Mouse (Mus musculus): ENCODE results near the gene Zfp488.
A peak's percentile ranks its signal among the peaks of the same experiment; 100 is the strongest.

The Zfp488 gene

DNA sequence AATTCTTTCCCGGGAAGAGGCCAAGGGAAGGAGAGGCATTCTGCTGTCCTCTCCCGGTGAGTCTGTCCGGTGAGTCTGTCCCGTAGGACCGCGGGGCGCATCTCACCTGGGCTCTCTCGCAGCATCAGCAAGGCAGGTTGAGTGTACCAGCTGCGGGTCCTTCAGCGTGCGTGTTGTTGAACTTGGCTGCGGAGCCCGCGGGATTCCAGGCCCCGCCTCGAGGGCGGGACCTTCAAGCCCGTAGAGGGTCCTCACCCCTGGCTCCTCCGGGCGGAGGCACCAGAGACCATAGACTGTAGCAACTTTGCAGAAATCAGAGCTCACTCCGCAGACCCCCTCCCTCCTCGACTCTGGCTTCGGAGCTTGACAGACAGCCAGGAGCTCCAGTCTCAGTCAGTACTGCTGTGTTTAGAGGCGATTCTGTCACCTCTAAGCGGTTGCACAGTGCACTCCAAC, at the start of gene Zfp488:
Zfp488 (minus strand) TSS at position 161 of the 456 bp plus-strand sequence.
- peaks cover 32% of the 10 kb centered on the region for H3K27me3 ChIP-seq (ENCODE audit: insufficient read depth, low read length)
- TF ChIP-seq POU5F1 (IDR thresholded peaks at IDR 0.05; ENCODE audit: borderline replicate concordance, low read length) (no peak), NANOG (IDR thresholded peaks at IDR 0.05; ENCODE audit: borderline replicate concordance, low read length) (no peak), CTCF (conservative IDR thresholded peaks at IDR 0.05; ENCODE audit: low read length) (no peak)
- H3K36me3 ChIP-seq (ENCODE audit: insufficient read depth, low read length), result no peaks in the 10 kb centered on the region
- H3K9me3 ChIP-seq (ENCODE audit: low read length), result peaks cover 3% of the 10 kb centered on the region; the same call in 1 of the 2 replicates
- peak within 1 kb of the TSS; percentile 57 for H3K4me3 ChIP-seq (replicated peaks; ENCODE audit: low read length)
- H3K4me1 ChIP-seq (replicated peaks; ENCODE audit: low read depth, low read length), result peaks cover 5% of the 10 kb centered on the region

DNA sequence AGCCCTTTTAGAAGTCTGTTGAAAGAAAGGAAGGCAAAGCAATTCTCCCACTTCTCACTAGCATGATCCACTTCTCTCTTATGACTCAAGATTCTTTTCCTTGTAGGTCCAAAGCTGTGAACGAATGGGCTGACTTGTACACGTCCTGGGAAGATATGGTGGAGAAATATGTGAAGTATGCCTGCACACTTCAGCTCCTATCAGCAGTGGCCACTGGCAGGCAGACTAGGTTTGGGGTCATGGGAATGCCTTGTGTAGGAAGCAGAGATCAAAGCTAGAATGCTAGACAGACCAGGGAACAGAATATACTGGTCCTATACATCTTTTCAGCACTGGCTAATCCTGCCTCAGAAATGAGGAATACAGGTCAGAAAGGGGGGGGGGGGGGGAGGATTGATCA, 48.1 kb upstream of the Zfp488 start:
- Histone ChIP-seq H3K9me3 (ENCODE audit: low read length) (peaks cover 6% of the 10 kb centered on the region; the same call in 1 of the 2 replicates), H3K4me3 (replicated peaks; ENCODE audit: low read length) (no peak overlapping the region), H3K4me1 (replicated peaks; ENCODE audit: low read depth, low read length) (no peaks in the 10 kb centered on the region), H3K36me3 (ENCODE audit: insufficient read depth, low read length) (no peaks in the 10 kb centered on the region), H3K27me3 (ENCODE audit: insufficient read depth, low read length) (no peaks in the 10 kb centered on the region)
- no peak for TF ChIP-seq NANOG (IDR thresholded peaks at IDR 0.05; ENCODE audit: borderline replicate concordance, low read length)
- no peak for TF ChIP-seq POU5F1 (IDR thresholded peaks at IDR 0.05; ENCODE audit: borderline replicate concordance, low read length)
- no peak for TF ChIP-seq CTCF (conservative IDR thresholded peaks at IDR 0.05; ENCODE audit: low read length)

DNA sequence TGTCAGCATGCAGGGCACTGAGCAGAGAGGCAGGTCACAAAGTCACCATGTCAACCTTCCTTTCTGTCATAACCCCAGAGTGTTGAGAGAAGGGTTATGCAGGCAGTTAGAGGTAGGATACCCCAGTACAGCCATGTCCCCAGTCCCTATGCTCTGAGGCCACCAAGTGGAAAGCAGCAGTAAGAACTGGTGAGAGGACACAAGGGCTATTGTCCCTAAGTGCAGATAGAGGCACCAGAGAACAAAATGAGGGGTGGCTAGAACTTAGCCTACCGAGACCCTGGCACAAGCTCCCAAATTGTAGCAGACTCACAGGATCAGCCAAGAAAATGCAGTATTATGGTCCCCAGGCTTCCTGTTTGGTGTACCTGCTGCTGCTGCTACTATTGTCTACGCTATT, 38.4 kb upstream of the Zfp488 start:
- Histone ChIP-seq H3K4me3 (replicated peaks; ENCODE audit: low read length) (no peak overlapping the region), H3K4me1 (replicated peaks; ENCODE audit: low read depth, low read length) (no peaks in the 10 kb centered on the region), H3K36me3 (ENCODE audit: insufficient read depth, low read length) (no peaks in the 10 kb centered on the region), H3K9me3 (ENCODE audit: low read length) (no peaks in the 10 kb centered on the region; the same call in 1 of the 2 replicates), H3K27me3 (ENCODE audit: insufficient read depth, low read length) (no peaks in the 10 kb centered on the region)
- no peak for TF ChIP-seq CTCF (conservative IDR thresholded peaks at IDR 0.05; ENCODE audit: low read length)
- no peak for TF ChIP-seq POU5F1 (IDR thresholded peaks at IDR 0.05; ENCODE audit: borderline replicate concordance, low read length)
- TF ChIP-seq NANOG (IDR thresholded peaks at IDR 0.05; ENCODE audit: borderline replicate concordance, low read length), result no peak

DNA sequence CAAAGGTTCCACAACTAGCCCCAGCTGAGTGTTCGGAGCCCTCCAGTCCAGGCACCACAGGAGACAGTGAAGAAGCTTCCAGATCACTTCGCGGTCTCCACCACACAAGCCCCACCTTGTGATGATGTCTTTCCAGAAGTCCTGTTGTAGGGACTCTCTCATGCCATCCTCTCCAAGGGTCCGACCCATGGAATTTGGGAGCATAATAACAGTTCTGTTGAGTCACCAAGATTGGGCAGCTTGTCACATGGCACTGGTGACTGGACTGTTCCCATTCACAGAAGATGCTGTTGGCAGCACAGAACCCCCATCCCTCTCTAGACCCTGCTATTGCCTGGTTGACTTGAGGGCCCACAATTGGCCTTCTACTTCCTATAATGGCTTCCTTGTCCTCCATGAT, 37.8 kb upstream of the Zfp488 start, which contains the start of gene Gm5460:
Gm5460 (plus strand) TSS at position 378 of the 400 bp plus-strand sequence.
- Histone ChIP-seq H3K27me3 (ENCODE audit: insufficient read depth, low read length) (no peaks in the 10 kb centered on the region), H3K36me3 (ENCODE audit: insufficient read depth, low read length) (no peaks in the 10 kb centered on the region), H3K9me3 (ENCODE audit: low read length) (no peaks in the 10 kb centered on the region; the same call in 1 of the 2 replicates), H3K4me3 (replicated peaks; ENCODE audit: low read length) (no peak within 1 kb of the TSS), H3K4me1 (replicated peaks; ENCODE audit: low read depth, low read length) (no peaks in the 10 kb centered on the region)
- TF ChIP-seq CTCF (conservative IDR thresholded peaks at IDR 0.05; ENCODE audit: low read length), result no peak

DNA sequence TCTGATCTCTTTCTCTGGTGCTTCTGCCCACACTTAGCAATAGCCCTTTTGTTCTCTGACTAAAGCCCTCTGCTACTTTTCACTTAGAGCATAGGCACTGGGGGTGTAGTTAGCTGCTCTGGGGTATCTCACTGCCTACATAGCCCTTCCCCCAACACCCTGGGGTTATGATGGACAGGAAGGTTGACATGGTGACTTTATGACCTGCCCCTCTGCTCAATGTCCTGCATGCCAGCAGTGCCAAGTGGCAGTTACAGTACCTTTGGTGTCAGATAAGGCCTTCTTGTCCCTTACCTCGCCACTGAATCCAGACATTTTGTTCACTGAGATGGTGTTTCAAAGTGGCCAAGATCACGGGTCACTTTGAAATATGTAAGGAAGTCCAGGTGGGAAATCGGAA, 36.5 kb upstream of the Zfp488 start, which contains the start of gene Gm30083:
Gm30083 (minus strand) TSS at position 120 of the 400 bp plus-strand sequence.
- Histone ChIP-seq H3K4me3 (replicated peaks; ENCODE audit: low read length) (no peak within 1 kb of the TSS), H3K4me1 (replicated peaks; ENCODE audit: low read depth, low read length) (no peaks in the 10 kb centered on the region), H3K9me3 (ENCODE audit: low read length) (no peaks in the 10 kb centered on the region; the same call in 1 of the 2 replicates), H3K27me3 (ENCODE audit: insufficient read depth, low read length) (no peaks in the 10 kb centered on the region), H3K36me3 (ENCODE audit: insufficient read depth, low read length) (no peaks in the 10 kb centered on the region)
- no peak for TF ChIP-seq NANOG (IDR thresholded peaks at IDR 0.05; ENCODE audit: borderline replicate concordance, low read length)
- TF ChIP-seq POU5F1 (IDR thresholded peaks at IDR 0.05; ENCODE audit: borderline replicate concordance, low read length), result no peak
- TF ChIP-seq CTCF (conservative IDR thresholded peaks at IDR 0.05; ENCODE audit: low read length), result no peak

DNA sequence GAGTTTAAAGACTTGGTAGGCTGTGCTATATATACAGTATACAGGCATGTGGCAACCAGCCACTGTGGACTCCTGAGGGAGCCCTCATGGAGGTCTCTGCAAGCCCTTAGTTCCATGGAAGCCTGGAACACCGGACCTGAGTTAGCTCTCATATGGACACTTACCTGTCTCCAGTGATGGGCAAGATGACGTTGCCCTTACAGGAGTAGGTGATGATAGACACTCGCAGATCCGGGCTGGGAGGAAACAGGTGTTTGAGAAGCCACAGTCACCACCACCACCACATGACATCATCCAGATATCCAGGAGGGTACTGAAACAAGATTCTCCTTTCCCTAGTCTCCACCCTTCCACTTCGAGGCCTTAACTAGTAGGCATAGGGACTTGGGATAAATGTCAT, 23.8 kb upstream of the Zfp488 start:
- TF ChIP-seq POU5F1 (IDR thresholded peaks at IDR 0.05; ENCODE audit: borderline replicate concordance, low read length), result no peak
- TF ChIP-seq CTCF (conservative IDR thresholded peaks at IDR 0.05; ENCODE audit: low read length), result no peak
- TF ChIP-seq NANOG (IDR thresholded peaks at IDR 0.05; ENCODE audit: borderline replicate concordance, low read length), result no peak
- H3K4me3 ChIP-seq (replicated peaks; ENCODE audit: low read length), result no peak overlapping the region
- no peaks in the 10 kb centered on the region for H3K27me3 ChIP-seq (ENCODE audit: insufficient read depth, low read length)
- H3K36me3 ChIP-seq (ENCODE audit: insufficient read depth, low read length), result no peaks in the 10 kb centered on the region
- H3K4me1 ChIP-seq (replicated peaks; ENCODE audit: low read depth, low read length), result no peaks in the 10 kb centered on the region
- no peaks in the 10 kb centered on the region for H3K9me3 ChIP-seq (ENCODE audit: low read length)

DNA sequence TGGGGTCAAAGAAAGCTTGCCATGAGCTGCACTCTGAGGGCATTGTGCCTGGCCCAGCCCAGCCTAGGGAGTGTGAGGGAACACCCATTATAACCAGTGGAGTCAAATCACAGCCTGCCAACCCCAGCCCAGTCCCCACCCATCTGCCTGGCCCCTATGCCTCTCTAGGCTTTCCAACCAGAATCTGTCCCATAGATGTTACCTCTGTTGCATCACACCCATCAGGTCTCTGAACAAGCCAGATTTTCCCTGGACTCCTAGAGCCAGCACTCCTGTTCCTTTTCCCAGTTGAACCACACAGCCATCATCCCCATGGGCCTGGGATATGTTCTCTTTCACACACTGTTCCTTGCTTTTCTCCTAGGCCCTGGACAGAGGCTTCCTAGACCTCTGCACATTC, 22.9 kb upstream of the Zfp488 start:
- Histone ChIP-seq H3K36me3 (ENCODE audit: insufficient read depth, low read length) (no peaks in the 10 kb centered on the region), H3K4me3 (replicated peaks; ENCODE audit: low read length) (no peak overlapping the region), H3K9me3 (ENCODE audit: low read length) (no peaks in the 10 kb centered on the region), H3K27me3 (ENCODE audit: insufficient read depth, low read length) (no peaks in the 10 kb centered on the region), H3K4me1 (replicated peaks; ENCODE audit: low read depth, low read length) (no peaks in the 10 kb centered on the region)
- TF ChIP-seq NANOG (IDR thresholded peaks at IDR 0.05; ENCODE audit: borderline replicate concordance, low read length) (no peak), POU5F1 (IDR thresholded peaks at IDR 0.05; ENCODE audit: borderline replicate concordance, low read length) (no peak), CTCF (conservative IDR thresholded peaks at IDR 0.05; ENCODE audit: low read length) (no peak)

DNA sequence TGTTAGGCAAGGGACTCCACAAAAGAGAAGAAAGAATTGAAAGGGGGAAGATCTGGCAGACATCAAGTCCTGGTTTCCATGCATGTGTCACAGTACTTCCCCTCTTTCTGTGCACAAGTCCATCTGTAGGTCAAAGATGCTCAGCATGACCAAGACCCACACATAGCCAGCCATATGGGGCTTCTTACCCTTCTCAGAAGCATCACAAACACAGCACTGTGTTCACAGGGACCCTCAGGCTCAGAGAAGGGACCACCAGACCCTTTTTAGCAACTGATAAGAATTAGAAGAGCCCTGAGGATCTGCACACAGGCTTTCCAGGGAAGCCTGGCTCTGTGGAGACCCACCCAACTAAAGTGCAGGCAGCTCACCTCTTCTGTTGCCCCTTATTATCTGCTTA, 21.5 kb upstream of the Zfp488 start:
- no peak overlapping the region for H3K4me3 ChIP-seq (replicated peaks; ENCODE audit: low read length)
- H3K27me3 ChIP-seq (ENCODE audit: insufficient read depth, low read length), result no peaks in the 10 kb centered on the region; the same call in 1 of the 2 replicates
- H3K36me3 ChIP-seq (ENCODE audit: insufficient read depth, low read length), result no peaks in the 10 kb centered on the region
- H3K9me3 ChIP-seq (ENCODE audit: low read length), result no peaks in the 10 kb centered on the region
- TF ChIP-seq NANOG (IDR thresholded peaks at IDR 0.05; ENCODE audit: borderline replicate concordance, low read length) (no peak), POU5F1 (IDR thresholded peaks at IDR 0.05; ENCODE audit: borderline replicate concordance, low read length) (no peak), CTCF (conservative IDR thresholded peaks at IDR 0.05; ENCODE audit: low read length) (no peak)
- no peaks in the 10 kb centered on the region for H3K4me1 ChIP-seq (replicated peaks; ENCODE audit: low read depth, low read length)

DNA sequence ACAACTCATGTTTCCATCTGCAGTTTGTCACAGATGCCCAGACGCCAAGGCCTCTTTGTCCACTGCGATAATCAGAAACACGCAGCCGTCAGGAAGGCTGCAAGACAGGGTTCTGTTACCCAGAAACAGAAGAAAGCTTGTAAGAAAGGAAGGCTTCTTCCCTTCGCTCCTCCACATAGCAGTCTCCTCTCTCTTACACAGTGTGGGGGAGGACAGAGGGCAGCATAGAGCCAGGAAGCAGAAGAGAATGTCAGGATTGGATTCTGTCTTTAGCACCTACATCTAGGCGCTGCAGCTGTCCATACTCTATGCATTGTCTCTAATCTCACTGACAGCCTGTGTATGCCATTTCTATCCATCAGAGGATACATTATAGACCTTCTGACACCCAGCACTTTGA, 18.9 kb upstream of the Zfp488 start:
- Histone ChIP-seq H3K4me3 (replicated peaks; ENCODE audit: low read length) (no peak overlapping the region), H3K36me3 (ENCODE audit: insufficient read depth, low read length) (no peaks in the 10 kb centered on the region), H3K27me3 (ENCODE audit: insufficient read depth, low read length) (peaks cover 14% of the 10 kb centered on the region), H3K4me1 (replicated peaks; ENCODE audit: low read depth, low read length) (no peaks in the 10 kb centered on the region), H3K9me3 (ENCODE audit: low read length) (no peaks in the 10 kb centered on the region)
- TF ChIP-seq CTCF (conservative IDR thresholded peaks at IDR 0.05; ENCODE audit: low read length) (no peak), NANOG (IDR thresholded peaks at IDR 0.05; ENCODE audit: borderline replicate concordance, low read length) (no peak), POU5F1 (IDR thresholded peaks at IDR 0.05; ENCODE audit: borderline replicate concordance, low read length) (no peak)

All from E14TG2a.4 (cell line).